9 mouse cellular contexts compared by ENCODE assay signal in the genomic region with DNA sequence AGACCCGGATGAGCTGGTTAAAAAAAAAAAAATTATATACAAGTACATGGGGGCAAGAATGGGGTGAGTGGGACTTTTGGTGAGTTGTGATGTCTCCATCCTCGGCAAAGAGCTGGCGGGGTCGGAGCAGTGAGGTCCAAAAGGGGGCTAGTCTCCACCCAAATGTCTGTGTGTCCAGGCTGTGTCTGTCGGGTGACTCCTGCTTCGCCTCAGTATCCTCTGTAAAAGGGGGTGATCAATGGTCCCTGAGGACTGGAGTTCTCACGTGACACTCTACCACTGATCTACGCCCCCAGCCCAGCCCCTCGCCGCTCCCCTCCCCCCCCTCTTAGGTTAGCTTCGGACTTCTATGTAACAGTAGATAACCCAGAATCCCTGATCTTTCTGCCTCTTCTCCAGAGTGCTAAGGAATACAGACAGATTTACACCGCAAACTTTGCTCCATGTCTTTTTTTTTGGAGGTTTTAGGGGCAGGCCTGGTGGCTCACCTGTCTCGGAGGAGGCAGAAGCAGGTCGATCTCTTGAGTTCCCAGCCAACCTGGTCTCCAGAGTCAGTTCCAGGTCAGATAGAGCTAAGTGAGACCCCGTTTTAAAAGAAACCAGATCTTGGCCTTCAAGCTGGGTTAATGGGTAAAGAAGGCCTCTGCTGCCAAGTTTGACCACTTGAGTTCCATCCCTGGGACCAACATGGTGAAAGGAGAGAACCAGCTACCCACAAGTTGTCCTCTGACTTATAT. TPM values are rescaled to one million over a fixed set of nuclear protein-coding genes. Genes with fewer than 3 reads are reported as not detected.
DNase-seq lines count a peak whose midpoint lies in the region; ATAC-seq lines count a peak whose summit lies in the region.
"Had no signal": no experiment of that assay in that cellular context is flagged by ENCODE, and none has a peak within 500 bp of the region (broad histone marks: within the 10 kb centered on the region; RNA-seq: fewer than 3 reads in every experiment).

No protein-coding gene starts in this region.

- H3K27me3 ChIP-seq in megakaryocyte, embryonic 14.5 days (replicated peaks), result no peaks in the 10 kb centered on the region
- peaks cover 9% of the 10 kb centered on the region; the same call in 1 of the 2 replicates for H3K27me3 ChIP-seq in limb, embryonic 13.5 days
- H3K27me3 ChIP-seq in stomach, embryonic 15.5 days (replicated peaks), result no peaks in the 10 kb centered on the region

- H3K4me3 ChIP-seq in megakaryocyte, embryonic 14.5 days (replicated peaks), result peak overlapping the region; percentile 98
- peak overlapping the region; percentile 68 for H3K4me3 ChIP-seq in limb, embryonic 13.5 days
- peak overlapping the region; percentile 74; the same call in 1 of the 2 replicates for H3K4me3 ChIP-seq in stomach, embryonic 15.5 days (replicated peaks)

- H3K9me3 ChIP-seq in megakaryocyte, embryonic 14.5 days, result peaks cover 3% of the 10 kb centered on the region; the same call in 1 of the 2 replicates
- H3K9me3 ChIP-seq in limb, embryonic 13.5 days, result no peaks in the 10 kb centered on the region
- no peaks in the 10 kb centered on the region for H3K9me3 ChIP-seq in stomach, embryonic 15.5 days

- H3K4me2 ChIP-seq in limb, embryonic 13.5 days (replicated peaks), result peak overlapping the region; percentile 73
- peak overlapping the region; percentile 75 for H3K4me2 ChIP-seq in stomach, embryonic 15.5 days

- H3K36me3 ChIP-seq in megakaryocyte, embryonic 14.5 days (replicated peaks; ENCODE audit: low read length), result peaks cover 69% of the 10 kb centered on the region
- H3K36me3 ChIP-seq in limb, embryonic 13.5 days, result peaks cover 26% of the 10 kb centered on the region
- peaks cover 23% of the 10 kb centered on the region for H3K36me3 ChIP-seq in stomach, embryonic 15.5 days

- H3K27ac ChIP-seq in limb, embryonic 13.5 days, result peak overlapping the region; percentile 92; the same call in 1 of the 2 replicates
- peak overlapping the region; percentile 83 for H3K27ac ChIP-seq in stomach, embryonic 15.5 days

- peak overlapping the region; percentile 75 for H3K9ac ChIP-seq in limb, embryonic 13.5 days
- H3K9ac ChIP-seq in stomach, embryonic 15.5 days, result peak overlapping the region; percentile 62; the same call in 1 of the 2 replicates

- ATAC-seq in megakaryocyte, adult 5-6 weeks (ENCODE audit: poor library complexity, severe bottlenecking), result no peak
- no peak for ATAC-seq in limb, embryonic 13.5 days (ENCODE audit: low FRiP score, low read depth)
- no peak for ATAC-seq in stomach, embryonic 15.5 days (ENCODE audit: insufficient read depth, low FRiP score, low read depth)

- DNase-seq in cerebellum, adult 8-10 months, result peak; percentile 25
- DNase-seq in cerebellum, postnatal 4 days (ENCODE audit: low spot score in 2 of 2), result no peak
- no peak for DNase-seq in right cerebral cortex, postnatal 25 days
- no peak for DNase-seq in B cell, adult 2 months

- H3K4me1 ChIP-seq in megakaryocyte, embryonic 14.5 days, result peaks cover 79% of the 10 kb centered on the region
- H3K4me1 ChIP-seq in limb, embryonic 13.5 days, result peaks cover 36% of the 10 kb centered on the region
- H3K4me1 ChIP-seq in stomach, embryonic 15.5 days, result peaks cover 42% of the 10 kb centered on the region

- WGBS in limb, embryonic 13.5 days, result 62% methylated on average over 15 of the region's 15 CpGs
- WGBS in stomach, embryonic 15.5 days, result 54% methylated on average over 15 of the region's 15 CpGs

RNA-seq across cellular contexts. Expression of gene Rpl13a, which starts 1.4 kb away (rescaled TPM):
- polyA plus RNA-seq in megakaryocyte, embryonic 14.5 days (2012; ENCODE audit: insufficient read depth, low replicate concordance), result 3,981 and 5,869 TPM in 2 replicates
- 1,652 and 1,953 TPM in 2 replicates for total RNA-seq in megakaryocyte, adult 5-6 weeks (2015)
- total RNA-seq in megakaryocyte, adult 5-6 weeks (2017), result 2,014 and 2,240 TPM in 2 replicates
- 1,305 and 1,326 TPM in 2 replicates for polyA plus RNA-seq in limb, embryonic 13.5 days (2015; fragmentation: Nextera tagmentation; extraction: Ambion mirVana)
- 1,296 and 1,308 TPM in 2 replicates for polyA plus RNA-seq in stomach, embryonic 15.5 days (2015; fragmentation: Nextera tagmentation; extraction: Ambion mirVana)

RNA-seq across cellular contexts. Expression of gene Rps11, which starts 5.7 kb away (rescaled TPM):
- 39.7 and 217 TPM in 2 replicates for polyA plus RNA-seq in megakaryocyte, embryonic 14.5 days (2012; ENCODE audit: insufficient read depth, low replicate concordance)
- total RNA-seq in megakaryocyte, adult 5-6 weeks (2015), result 2,516 and 2,663 TPM in 2 replicates
- 1,201 and 1,233 TPM in 2 replicates for total RNA-seq in megakaryocyte, adult 5-6 weeks (2017)
- 1,512 and 1,535 TPM in 2 replicates for polyA plus RNA-seq in limb, embryonic 13.5 days (2015; fragmentation: Nextera tagmentation; extraction: Ambion mirVana)
- polyA plus RNA-seq in stomach, embryonic 15.5 days (2015; fragmentation: Nextera tagmentation; extraction: Ambion mirVana), result 1,420 and 1,462 TPM in 2 replicates

RNA-seq across cellular contexts. Expression of gene Gm45713, which starts 6.1 kb away (rescaled TPM):
- polyA plus RNA-seq in megakaryocyte, embryonic 14.5 days (2012; ENCODE audit: insufficient read depth, low replicate concordance), result 2.1 and 9.4 TPM in 2 replicates
- not detected in 2 replicates for total RNA-seq in megakaryocyte, adult 5-6 weeks (2015)
- not detected in 2 replicates for total RNA-seq in megakaryocyte, adult 5-6 weeks (2017)
- 0.60 and 0.75 TPM in 2 replicates for polyA plus RNA-seq in limb, embryonic 13.5 days (2015; fragmentation: Nextera tagmentation; extraction: Ambion mirVana)
- polyA plus RNA-seq in stomach, embryonic 15.5 days (2015; fragmentation: Nextera tagmentation; extraction: Ambion mirVana), result 0.42 TPM in 1 of 2 replicates, not detected in the other
- total RNA-seq: common myeloid progenitor, adult 5-6 weeks had no signal

RNA-seq across cellular contexts. Expression of gene Flt3l, which starts 6.3 kb away (rescaled TPM):
- polyA plus RNA-seq in megakaryocyte, embryonic 14.5 days (2012; ENCODE audit: insufficient read depth, low replicate concordance), result 78.6 and 81.1 TPM in 2 replicates
- total RNA-seq in megakaryocyte, adult 5-6 weeks (2015), result 22.7 and 29.0 TPM in 2 replicates
- total RNA-seq in megakaryocyte, adult 5-6 weeks (2017), result 17.4 and 17.6 TPM in 2 replicates
- polyA plus RNA-seq in limb, embryonic 13.5 days (2015; fragmentation: Nextera tagmentation; extraction: Ambion mirVana), result 1.0 and 1.2 TPM in 2 replicates
- 2.2 and 2.5 TPM in 2 replicates for polyA plus RNA-seq in stomach, embryonic 15.5 days (2015; fragmentation: Nextera tagmentation; extraction: Ambion mirVana)

RNA-seq across cellular contexts. Expression of gene Pih1d1, which starts 24.2 kb away (rescaled TPM):
- polyA plus RNA-seq in megakaryocyte, embryonic 14.5 days (2012; ENCODE audit: insufficient read depth, low replicate concordance), result 35.3 and 64.9 TPM in 2 replicates
- 131 and 132 TPM in 2 replicates for total RNA-seq in megakaryocyte, adult 5-6 weeks (2015)
- 43.9 and 51.4 TPM in 2 replicates for total RNA-seq in megakaryocyte, adult 5-6 weeks (2017)
- 86.9 and 87.1 TPM in 2 replicates for polyA plus RNA-seq in limb, embryonic 13.5 days (2015; fragmentation: Nextera tagmentation; extraction: Ambion mirVana)
- polyA plus RNA-seq in stomach, embryonic 15.5 days (2015; fragmentation: Nextera tagmentation; extraction: Ambion mirVana), result 80.3 and 90.0 TPM in 2 replicates
